22 mouse cellular contexts compared by ENCODE assay signal in genomic region chr7:102541251-102541650, GRCm38 (mm10). TPM values are rescaled to one million over a fixed set of nuclear protein-coding genes. Genes with fewer than 3 reads are reported as not detected.
"Had no signal": no experiment of that assay in that cellular context is flagged by ENCODE, and none has a peak within 500 bp of the region (broad histone marks: within the 10 kb centered on the region; RNA-seq: fewer than 3 reads in every experiment).

No protein-coding gene starts in this region.

- H3K4me1 ChIP-seq: limb, embryonic 10.5 days; neural tube, embryonic 13.5 days; stomach, embryonic 15.5 days had no signal

- H3K36me3 ChIP-seq: limb, embryonic 10.5 days; neural tube, embryonic 13.5 days; stomach, embryonic 15.5 days had no signal

- H3K27me3 ChIP-seq: megakaryocyte, embryonic 14.5 days; neural tube, embryonic 13.5 days; stomach, embryonic 15.5 days had no signal

- H3K4me2 ChIP-seq: liver, embryonic 11.5 days; lung, embryonic 14.5 days; neural tube, embryonic 13.5 days; stomach, embryonic 15.5 days had no signal

- ATAC-seq: intestine, embryonic 16.5 days had no signal

- H3K27ac ChIP-seq: left cerebral cortex, adult 2 months; limb, embryonic 10.5 days; neural tube, embryonic 13.5 days; stomach, embryonic 15.5 days had no signal

- DNase-seq: kidney, postnatal 10 days; lung, embryonic 14.5 days; lung, postnatal 10 days; lung, postnatal 4 days; midbrain, embryonic 14.5 days; right cerebral cortex, postnatal 14 days; thymus, adult 2 months; thymus, postnatal 36 days had no signal

- H3K9ac ChIP-seq: lung, embryonic 14.5 days; neural tube, embryonic 13.5 days; stomach, embryonic 15.5 days had no signal

- H3K9me3 ChIP-seq: limb, embryonic 10.5 days; megakaryocyte, embryonic 14.5 days; neural tube, embryonic 13.5 days; stomach, embryonic 15.5 days had no signal

- H3K4me3 ChIP-seq: left cerebral cortex, adult 2 months; limb, embryonic 10.5 days; megakaryocyte, embryonic 14.5 days; myocyte; neural tube, embryonic 13.5 days; stomach, embryonic 15.5 days had no signal

RNA-seq across cellular contexts. Expression of gene Olfr548-ps1, which starts 0.6 kb away (rescaled TPM):
- polyA plus RNA-seq: intestine, embryonic 16.5 days; kidney, embryonic 14.5 days; large intestine, adult 2 months; limb, embryonic 10.5 days; limb, embryonic 14.5 days; liver, embryonic 11.5 days; liver, embryonic 16.5 days; lung, embryonic 14.5 days; midbrain, embryonic 14.5 days; myocyte; neural tube, embryonic 13.5 days; spleen, adult 2 months; stomach, embryonic 15.5 days; testis, adult 2 months; thymus, adult 2 months had no signal

RNA-seq across cellular contexts. Expression of gene Olfr547, which starts 6.7 kb away (rescaled TPM):
- polyA plus RNA-seq: intestine, embryonic 16.5 days; kidney, embryonic 14.5 days; large intestine, adult 2 months; limb, embryonic 10.5 days; limb, embryonic 14.5 days; liver, embryonic 11.5 days; liver, embryonic 16.5 days; lung, embryonic 14.5 days; midbrain, embryonic 14.5 days; myocyte; neural tube, embryonic 13.5 days; spleen, adult 2 months; stomach, embryonic 15.5 days; testis, adult 2 months; thymus, adult 2 months had no signal

RNA-seq across cellular contexts. Expression of gene Olfr549, which starts 8.4 kb away (rescaled TPM):
- polyA plus RNA-seq: intestine, embryonic 16.5 days; kidney, embryonic 14.5 days; large intestine, adult 2 months; limb, embryonic 10.5 days; limb, embryonic 14.5 days; liver, embryonic 11.5 days; liver, embryonic 16.5 days; lung, embryonic 14.5 days; midbrain, embryonic 14.5 days; myocyte; neural tube, embryonic 13.5 days; spleen, adult 2 months; stomach, embryonic 15.5 days; testis, adult 2 months; thymus, adult 2 months had no signal

RNA-seq across cellular contexts. Expression of gene Olfr550, which starts 30.0 kb away (rescaled TPM):
- polyA plus RNA-seq: intestine, embryonic 16.5 days; kidney, embryonic 14.5 days; large intestine, adult 2 months; limb, embryonic 10.5 days; limb, embryonic 14.5 days; liver, embryonic 11.5 days; liver, embryonic 16.5 days; lung, embryonic 14.5 days; midbrain, embryonic 14.5 days; myocyte; neural tube, embryonic 13.5 days; spleen, adult 2 months; stomach, embryonic 15.5 days; testis, adult 2 months; thymus, adult 2 months had no signal
